Comparison of ENCODE assay signal across 23 mouse cellular contexts in genomic region chr1:75363868-75364267, GRCm38 (mm10). TPM values are rescaled to one million over a fixed set of nuclear protein-coding genes. Genes with fewer than 3 reads are reported as not detected.
DNase-seq lines count a peak whose midpoint lies in the region; ATAC-seq and TF ChIP-seq lines count a peak whose summit lies in the region.
"Had no signal": no experiment of that assay in that cellular context is flagged by ENCODE, and none has a peak within 500 bp of the region (broad histone marks: within the 10 kb centered on the region; RNA-seq: fewer than 3 reads in every experiment).

No protein-coding gene starts in this region.

- peaks cover 7% of the 10 kb centered on the region; the same call in 1 of the 2 replicates for H3K4me1 ChIP-seq in neural tube, embryonic 14.5 days (ENCODE audit: control insufficient read depth, insufficient read depth, low read length)
- H3K4me1 ChIP-seq in stomach, postnatal 0 days (replicated peaks; ENCODE audit: control insufficient read depth, insufficient read depth), result no peaks in the 10 kb centered on the region

- H3K9ac ChIP-seq in neural tube, embryonic 14.5 days (replicated peaks; ENCODE audit: low read depth, low read length), result no peak overlapping the region
- H3K9ac ChIP-seq in stomach, postnatal 0 days (ENCODE audit: low read length), result no peak overlapping the region
- H3K9ac ChIP-seq: embryonic facial prominence, embryonic 12.5 days; forebrain, embryonic 13.5 days; forebrain, embryonic 15.5 days had no signal

- no peak overlapping the region for H3ac ChIP-seq in myocyte (ENCODE audit: control insufficient read depth, insufficient read length)

- H3K27me3 ChIP-seq in neural tube, embryonic 14.5 days (ENCODE audit: control insufficient read depth, insufficient read depth, low read length), result peaks cover 14% of the 10 kb centered on the region
- H3K27me3 ChIP-seq in myocyte (ENCODE audit: control insufficient read depth, insufficient read depth, insufficient read length), result no peaks in the 10 kb centered on the region
- H3K27me3 ChIP-seq in stomach, postnatal 0 days (ENCODE audit: control insufficient read depth, insufficient read depth, low read length), result no peaks in the 10 kb centered on the region
- H3K27me3 ChIP-seq: CH12.LX, Patski had no signal

- no peak for DNase-seq in gastrocnemius, adult 2 months
- no peak for DNase-seq in gastrocnemius, postnatal 4 days (ENCODE audit: low spot score in 2 of 2)
- no peak for DNase-seq in neural tube, embryonic 10.5 days (ENCODE audit: extremely low spot score, low spot score)
- no peak for DNase-seq in stomach, postnatal 0 days (ENCODE audit: low spot score)
- no peak for DNase-seq in layer of hippocampus, adult 9-11 months
- DNase-seq in frontal cortex, postnatal 10 days (ENCODE audit: low spot score in 2 of 2), result no peak
- DNase-seq: adrenal gland, adult 8-10 months; adrenal gland, postnatal 14 days; adrenal gland, postnatal 36 days; B cell, adult 2 months; cerebellum, adult 11-12 months; cerebellum, postnatal 25 days had no signal

- no peak for TF ChIP-seq CTCF in gastrocnemius, adult 2 months (IDR thresholded peaks at IDR 0.05)
- no peak for TF ChIP-seq CTCF in stomach, postnatal 0 days (IDR thresholded peaks at IDR 0.05; ENCODE audit: low read depth)

- no peaks in the 10 kb centered on the region for H3K36me3 ChIP-seq in neural tube, embryonic 14.5 days (ENCODE audit: control insufficient read depth, insufficient read depth, low read length)
- peaks cover 50% of the 10 kb centered on the region for H3K36me3 ChIP-seq in myocyte (ENCODE audit: control insufficient read depth, insufficient read depth)
- H3K36me3 ChIP-seq in stomach, postnatal 0 days (ENCODE audit: control insufficient read depth, insufficient read depth, low read length), result 0 out of 2 replicates have a peak, but pooled peaks cover 3% of the 10 kb centered on the region
- H3K36me3 ChIP-seq: embryonic facial prominence, embryonic 10.5 days; embryonic facial prominence, embryonic 12.5 days; forebrain, embryonic 15.5 days; G1E had no signal

- no peaks in the 10 kb centered on the region for H3K9me3 ChIP-seq in neural tube, embryonic 14.5 days (ENCODE audit: control insufficient read depth, low read length)
- H3K9me3 ChIP-seq in stomach, postnatal 0 days (ENCODE audit: control insufficient read depth, low read length), result no peaks in the 10 kb centered on the region
- H3K9me3 ChIP-seq: embryonic facial prominence, embryonic 10.5 days; embryonic facial prominence, embryonic 12.5 days; forebrain, embryonic 13.5 days; forebrain, embryonic 15.5 days; G1E had no signal

- intact Hi-C loops in gastrocnemius, adult 2 months (cut with DNase I), result no loop called here

- 92% methylated on average over 3 of the region's 3 CpGs for WGBS in neural tube, embryonic 14.5 days
- WGBS in stomach, postnatal 0 days, result 78% methylated on average over 3 of the region's 3 CpGs

- H3K79me2 ChIP-seq in myocyte (ENCODE audit: control insufficient read depth, insufficient read depth), result peaks cover 43% of the 10 kb centered on the region

- no peak overlapping the region for H3K4me2 ChIP-seq in neural tube, embryonic 14.5 days (ENCODE audit: low read depth, low read length)
- H3K4me2 ChIP-seq in myocyte (ENCODE audit: low read depth), result peak overlapping the region; percentile 87
- 0 out of 2 replicates have a peak overlapping the region, but pooled peaks have one; percentile 17 for H3K4me2 ChIP-seq in stomach, postnatal 0 days (replicated peaks; ENCODE audit: low read depth)
- H3K4me2 ChIP-seq: embryonic facial prominence, embryonic 12.5 days; forebrain, embryonic 13.5 days; forebrain, embryonic 15.5 days had no signal

- TF ChIP-seq POLR2A in myocyte (IDR thresholded peaks at IDR 0.05; ENCODE audit: insufficient read length, low read depth), result no peak

- ATAC-seq in neural tube, embryonic 14.5 days (ENCODE audit: low read depth), result peak; percentile 15; the same call in 1 of the 2 replicates
- ATAC-seq in stomach, postnatal 0 days (ENCODE audit: low FRiP score, low TSS enrichment), result no peak
- ATAC-seq: activated CD4-positive, CD25-positive, alpha-beta regulatory T cell, adult 4 months; CD4-positive, CD25-positive, alpha-beta regulatory T cell, adult 4 months; forebrain, embryonic 13.5 days; forebrain, embryonic 15.5 days; Patski had no signal

- H3K4me3 ChIP-seq in gastrocnemius, adult 2 months, result peak overlapping the region; percentile 89
- H3K4me3 ChIP-seq in neural tube, embryonic 14.5 days (ENCODE audit: low read depth, low read length), result no peak overlapping the region
- H3K4me3 ChIP-seq in myocyte, result peak overlapping the region; percentile 88
- H3K4me3 ChIP-seq in stomach, postnatal 0 days (ENCODE audit: low read depth, low read length), result no peak overlapping the region
- H3K4me3 ChIP-seq: embryonic facial prominence, embryonic 10.5 days; embryonic facial prominence, embryonic 12.5 days; forebrain, embryonic 13.5 days; forebrain, embryonic 15.5 days had no signal

- H3K27ac ChIP-seq in gastrocnemius, adult 2 months, result peak overlapping the region; percentile 99; the same call in 1 of the 2 replicates
- no peak overlapping the region for H3K27ac ChIP-seq in neural tube, embryonic 14.5 days (ENCODE audit: low read depth, low read length)
- no peak overlapping the region for H3K27ac ChIP-seq in stomach, postnatal 0 days (replicated peaks)
- H3K27ac ChIP-seq: embryonic facial prominence, embryonic 10.5 days; embryonic facial prominence, embryonic 12.5 days; forebrain, embryonic 13.5 days; forebrain, embryonic 15.5 days had no signal

- TF ChIP-seq EP300 in stomach, postnatal 0 days (optimal IDR thresholded peaks at IDR 0.05), result no peak

TF ChIP-seq in myocyte, 11 proteins besides CTCF, POLR2A, EP300 and RAD21:
- no peak for TF ChIP-seq REST (IDR thresholded peaks at IDR 0.05; ENCODE audit: insufficient read depth, insufficient read length)
- peak; percentile 21 for TF ChIP-seq POLR2AphosphoS2 (IDR thresholded peaks at IDR 0.05; ENCODE audit: insufficient read length, low read depth)

RNA-seq across cellular contexts. Expression of gene Des, which starts 3.7 kb away (rescaled TPM):
- 1,000 to 10,000 TPM; 2,035 to 2,198 TPM for total RNA-seq in gastrocnemius, adult 2 months (2021)
- total RNA-seq in gastrocnemius, postnatal 4 days (2021), result 1,000 to 10,000 TPM; 1,760 to 1,859 TPM
- 1.1 TPM in 2 replicates for polyA plus RNA-seq in neural tube, embryonic 14.5 days (2014; fragmentation: Nextera tagmentation; extraction: Ambion mirVana)
- 2,193 TPM for polyA plus RNA-seq in myocyte (2012; fragmentation: generic; extraction: Trizol)
- 223 and 291 TPM in 2 replicates for polyA plus RNA-seq in stomach, postnatal 0 days (2015; fragmentation: Nextera tagmentation; extraction: Ambion mirVana)
- polyA plus RNA-seq: activated CD4-positive, CD25-positive, alpha-beta regulatory T cell, adult 4 months; CD4-positive, CD25-positive, alpha-beta regulatory T cell, adult 4 months had no signal

RNA-seq across cellular contexts. Expression of gene Speg, which starts 11.2 kb away (rescaled TPM):
- total RNA-seq in gastrocnemius, adult 2 months (2021), result 100 to 1,000 TPM; 268 to 311 TPM
- 100 to 1,000 TPM; 156 to 170 TPM for total RNA-seq in gastrocnemius, postnatal 4 days (2021)
- polyA plus RNA-seq in neural tube, embryonic 14.5 days (2014; fragmentation: Nextera tagmentation; extraction: Ambion mirVana), result 19.5 and 20.8 TPM in 2 replicates
- polyA plus RNA-seq in myocyte (2012; fragmentation: generic; extraction: Trizol), result 42.3 TPM
- polyA plus RNA-seq in stomach, postnatal 0 days (2015; fragmentation: Nextera tagmentation; extraction: Ambion mirVana), result 28.8 and 30.0 TPM in 2 replicates
- polyA plus RNA-seq: activated CD4-positive, CD25-positive, alpha-beta regulatory T cell, adult 4 months had no signal

RNA-seq across cellular contexts. Expression of gene Dnpep, which starts 46.1 kb away (rescaled TPM):
- 10 to 100 TPM; 40.9 to 49.6 TPM for total RNA-seq in gastrocnemius, adult 2 months (2021)
- 10 to 100 TPM; 65.0 to 70.5 TPM for total RNA-seq in gastrocnemius, postnatal 4 days (2021)
- polyA plus RNA-seq in neural tube, embryonic 14.5 days (2014; fragmentation: Nextera tagmentation; extraction: Ambion mirVana), result 139 and 145 TPM in 2 replicates
- polyA plus RNA-seq in myocyte (2012; fragmentation: generic; extraction: Trizol), result 170 TPM
- 104 and 108 TPM in 2 replicates for polyA plus RNA-seq in stomach, postnatal 0 days (2015; fragmentation: Nextera tagmentation; extraction: Ambion mirVana)

Comparison
In these comparisons a context has a peak if more than half of its experiments do, and no peak if none do; other contexts are left out.
1. H3K4me3 ChIP-seq: peak in gastrocnemius, adult 2 months (single experiment) and myocyte (single experiment); none in neural tube, embryonic 14.5 days (single experiment) and stomach, postnatal 0 days (single experiment).
2. RNA of gene Des, which starts 3.7 kb away (polyA plus RNA-seq): 2,193 TPM in myocyte (single experiment) and 223 to 291 TPM in stomach, postnatal 0 days; 1.1 TPM in neural tube, embryonic 14.5 days; every median in the first group is over 100 times any median in the second.